Mouse (Mus musculus): ENCODE data around the gene Catip.

DNA sequence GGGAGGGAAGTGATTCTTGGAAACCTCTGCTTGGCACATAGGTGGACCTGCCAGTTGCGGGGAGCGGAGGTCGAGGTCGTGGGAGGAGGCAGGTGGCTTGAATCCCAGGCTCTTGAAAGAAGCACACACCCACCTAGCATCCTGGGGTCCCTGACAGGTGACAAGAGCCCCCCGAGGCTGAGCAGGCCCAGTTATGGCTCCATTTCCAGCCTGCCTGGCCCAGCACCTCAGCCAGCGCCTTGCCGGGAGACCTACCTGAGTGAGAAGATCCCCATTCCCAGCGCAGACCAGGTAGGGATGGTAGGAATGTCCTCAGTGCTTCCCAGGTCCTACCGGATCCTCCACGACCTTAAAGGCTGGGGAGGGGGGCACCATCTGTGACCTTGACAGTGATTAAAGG lies 13.7 kb downstream of the Catip start:
- no peak for TF ChIP-seq POLR2A (IDR thresholded peaks at IDR 0.05; ENCODE audit: borderline replicate concordance, extremely low read depth, low read depth, low read length)
- no peak for TF ChIP-seq CTCF (IDR thresholded peaks at IDR 0.05; ENCODE audit: insufficient read depth, low read length)

Measured in lung, adult 2 months (tissue).